Mouse (Mus musculus) brain, embryonic 14.5 days (tissue): Measurements from ENCODE around the gene Sept12.

Source experiments
- CTCF ChIP-seq: fragments of 200-500 bp; IDR thresholded peaks from 2 replicates; pipeline ENCODE4 v1.5.1; 2012; ENCODE audit warnings: inconsistent platforms, mild to moderate bottlenecking, moderate library complexity, borderline replicate concordance; ENCODE audit not compliant: insufficient read depth, insufficient read length; ENCODE audit errors: extremely low read depth
- POLR2A ChIP-seq: fragments of 200-500 bp; IDR thresholded peaks from 2 replicates; pipeline ENCODE4 v1.6.1; 2012; ENCODE audit warnings: mild to moderate bottlenecking, inconsistent platforms, borderline replicate concordance; ENCODE audit not compliant: poor library complexity, insufficient read depth, insufficient read length, severe bottlenecking; ENCODE audit errors: extremely low read depth

- TF ChIP-seq POLR2A: no peak
- no peak for TF ChIP-seq CTCF
Observed at GRCm38 (mm10) chr16:4965392-4966129, 32.1 kb downstream of the Sept12 start.
